Mouse (Mus musculus) spleen, adult 2 months (tissue): ENCODE data around the gene D10Jhu81e.

Source experiments
- CTCF ChIP-seq: fragments of 200-500 bp; IDR thresholded peaks from 2 replicates; pipeline ENCODE4 v1.5.1; 2011; ENCODE audit warnings: mild to moderate bottlenecking, inconsistent platforms; ENCODE audit not compliant: insufficient read depth, insufficient read length, insufficient replicate concordance; ENCODE audit errors: extremely low read depth
- POLR2A ChIP-seq: fragments of 200-500 bp; IDR thresholded peaks from 2 replicates; pipeline ENCODE4 v1.6.1; 2011; ENCODE audit warnings: low read depth, low read length, inconsistent platforms

- TF ChIP-seq POLR2A (no peak), CTCF (no peak)
Observed at GRCm38 (mm10) chr10:78114521-78115092, 55.0 kb downstream of the D10Jhu81e start.
